Mouse (Mus musculus) left cerebral cortex, adult 2 months (tissue): ENCODE data around the gene Rad52. TPM values are rescaled to one million over a fixed set of nuclear protein-coding genes. Genes with fewer than 3 reads are reported as not detected.

Source experiments
- DNase-seq, 2 experiments: peaks; one replicate each; pipeline ENCODE4 v3.0.0; 2021 to 2022; ENCODE audit warnings: low spot score in 2 of 2, mixed read lengths in 1 of 2; ENCODE audit errors: extremely low spot score in 1 of 2
- H3K27ac ChIP-seq: fragments of 200-600 bp; 2 replicates; pipeline ENCODE4 v1.8.1; 2022
- H3K4me3 ChIP-seq: fragments of 200-600 bp; 2 replicates; pipeline ENCODE4 v1.8.1; 2022
- CTCF ChIP-seq: fragments of 200-600 bp; IDR thresholded peaks from 2 replicates; pipeline ENCODE4 v1.8.1; 2022; ENCODE audit warnings: antibody characterized with exemption, mild to moderate bottlenecking, moderate library complexity
- intact Hi-C: fragments of 180-260 bp; cut with DNase I; formaldehyde crosslinking; loops from one replicate; pipeline ENCODE4 v1.15.1; 2025
- long read RNA-seq, 2 experiments: library from polyadenylated mRNA; stranded (forward); transcript quantifications; one replicate each; pipeline ENCODE4 v2.0.0; 2021; ENCODE audit warnings: borderline mapping rate in 2 of 2
- total RNA-seq, 2 experiments: library from RNA; stranded (reverse); gene quantifications; 2 replicates each; pipeline ENCODE4 v1.2.3; 2021

The Rad52 gene
- 10 to 100 TPM; 41.2 to 45.0 TPM for total RNA-seq
- long read RNA-seq, experiment 1, partial matches to known transcripts, result 1 of 16 reads
- long read RNA-seq, experiment 1, other reads (novel, unspliced or antisense), result 13 of 16 reads
- long read RNA-seq, experiment 2, partial matches to known transcripts, result 0 of 11 reads
- long read RNA-seq, experiment 2, other reads (novel, unspliced or antisense), result 8 of 11 reads

DNA sequence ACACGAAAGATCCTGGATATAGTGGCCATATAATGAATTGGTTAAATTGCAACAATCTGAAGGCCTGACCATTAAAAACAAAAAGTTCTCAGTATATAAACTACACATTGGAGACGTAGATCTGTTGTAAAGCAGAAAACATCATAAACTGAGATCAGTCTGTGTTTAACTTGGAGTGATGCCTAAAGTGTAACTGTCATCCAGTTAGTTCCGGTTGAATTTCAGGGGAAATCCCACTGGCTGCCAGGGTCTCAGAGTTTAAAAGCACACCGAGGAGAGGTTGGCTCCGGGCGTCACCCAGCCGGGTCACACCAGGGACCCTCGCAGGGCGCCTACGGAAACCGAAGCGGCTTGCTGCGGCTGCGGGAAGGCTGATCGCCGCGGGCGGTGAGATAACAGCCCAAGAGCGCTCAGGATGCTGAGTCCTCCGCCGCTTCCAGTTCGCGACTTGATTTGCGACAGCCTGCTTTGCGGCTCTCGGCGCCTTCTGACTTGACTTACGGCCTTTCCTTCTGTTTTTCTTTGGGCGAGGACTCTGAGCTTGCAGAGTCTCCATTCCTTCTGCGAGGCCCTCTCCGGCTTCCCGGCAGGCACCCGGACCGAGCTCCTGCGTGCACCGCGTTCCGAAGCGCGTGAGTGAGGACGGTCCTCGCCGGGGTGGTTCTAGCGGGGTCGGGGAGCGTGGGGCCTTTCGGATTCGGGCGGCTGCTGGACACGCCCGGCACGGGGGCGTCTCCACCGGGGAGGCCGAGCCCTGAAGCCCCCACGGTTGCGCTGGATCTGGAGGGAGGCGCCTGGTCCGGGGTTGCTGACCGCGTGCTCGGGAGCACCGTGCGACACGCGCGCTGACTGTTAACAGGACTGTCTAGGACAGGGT is at the start of gene Rad52:
Gene Rad52 (plus strand): TSS at position 495 of the 877 bp plus-strand sequence.
- peak; percentile 88 to 89 for DNase-seq
- peak within 1 kb of the TSS; percentile 92 for H3K4me3 ChIP-seq
- H3K27ac ChIP-seq, result peak within 1 kb of the TSS; percentile 87
- no peak for TF ChIP-seq CTCF
- intact Hi-C loops, result loop anchor here (1.0 to 5.0 kb wide), 2 partner anchors 54 to 500 kb away; partner anchors contain the start of gene Erc1

GRCm38 (mm10) chr6:119854156-119854555 is 48.3 kb upstream of the Rad52 start:
- intact Hi-C loops, result no loop called here
- TF ChIP-seq CTCF, result no peak
- no peak overlapping the region for H3K4me3 ChIP-seq

GRCm38 (mm10) chr6:119855471-119855870 is 47.0 kb upstream of the Rad52 start:
- TF ChIP-seq CTCF, result no peak
- no peak overlapping the region for H3K27ac ChIP-seq
- intact Hi-C loops, result no loop called here
- H3K4me3 ChIP-seq, result no peak overlapping the region
- DNase-seq, result no peak

More at GRCm38 (mm10) chr6:119854156-119854555, 48.3 kb upstream of the Rad52 start:
- H3K27ac ChIP-seq, result no peak overlapping the region
- no peak for DNase-seq

DNA sequence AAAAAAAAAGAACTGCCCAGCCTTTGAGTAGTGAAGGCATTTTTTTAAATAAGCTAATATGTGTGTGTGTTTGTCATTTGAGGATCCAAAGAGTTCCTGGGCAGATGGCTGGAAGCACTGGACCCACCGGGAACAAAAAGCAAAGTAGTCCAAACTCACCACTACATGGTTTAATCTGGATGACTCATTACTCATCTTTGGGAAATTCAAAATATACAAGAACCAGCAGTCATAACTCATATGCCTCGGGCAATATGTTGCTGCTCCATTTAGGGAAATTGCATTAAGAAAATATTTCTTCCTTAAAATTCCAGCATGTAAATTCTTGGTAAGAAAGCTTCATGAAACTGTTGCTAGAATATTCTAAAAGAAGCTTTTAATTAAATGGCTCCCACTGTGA is 42.3 kb upstream of the Rad52 start:
- no peak for DNase-seq
- intact Hi-C loops, result no loop called here

GRCm38 (mm10) chr6:119861519-119861918 is 41.0 kb upstream of the Rad52 start:
- no peak for TF ChIP-seq CTCF
- Histone ChIP-seq H3K27ac (no peak overlapping the region), H3K4me3 (no peak overlapping the region)
- no peak for DNase-seq
- intact Hi-C loops, result no loop called here

More for the DNA sequence above, 42.3 kb upstream of the Rad52 start:
- Histone ChIP-seq H3K4me3 (no peak overlapping the region), H3K27ac (no peak overlapping the region)
- TF ChIP-seq CTCF, result no peak

DNA sequence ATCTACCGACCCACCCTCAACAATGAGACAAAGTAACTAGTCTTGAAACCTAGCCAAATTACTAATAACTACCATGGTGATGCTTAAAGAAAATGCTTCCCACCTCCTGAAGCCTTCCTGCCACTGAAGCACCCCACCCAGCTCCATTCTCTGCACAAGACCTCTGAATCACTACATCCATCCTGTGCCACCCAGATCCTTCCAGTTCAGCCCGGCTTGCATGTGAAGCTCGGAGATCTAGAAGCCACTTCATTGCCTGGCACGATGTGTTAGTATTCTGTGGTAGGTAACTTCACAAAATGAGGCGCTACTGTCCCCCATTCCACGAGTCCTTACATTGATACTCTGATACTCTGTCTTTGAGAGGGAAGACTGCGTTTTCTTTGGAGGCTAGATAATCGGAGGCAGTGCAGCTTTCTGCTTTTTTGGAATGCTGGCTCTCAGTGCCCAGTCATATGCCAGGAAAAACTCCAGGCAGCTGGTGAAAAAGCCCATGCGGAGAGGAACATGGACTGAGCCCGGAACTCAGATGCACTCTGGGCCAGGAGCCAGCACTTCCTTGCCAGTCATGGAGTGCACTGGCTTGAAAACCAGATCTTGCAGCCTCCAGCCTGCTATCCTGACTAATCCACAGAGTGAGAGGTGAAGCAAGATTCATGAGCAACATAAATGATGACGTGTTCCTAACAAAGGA is 38.0 kb upstream of the Rad52 start:
- intact Hi-C loops, result loop anchor here (1.0 kb wide), 2 partner anchors 12 to 16 kb away; partner anchors contain the start of gene Erc1
- no peak for TF ChIP-seq CTCF
- no peak overlapping the region for H3K4me3 ChIP-seq
- H3K27ac ChIP-seq, result no peak overlapping the region
- DNase-seq, result peak; percentile 69 to 76

- TF ChIP-seq CTCF, result no peak
- intact Hi-C loops, result no loop called here
Measured at GRCm38 (mm10) chr6:119883151-119883550, 19.3 kb upstream of the Rad52 start.

DNA sequence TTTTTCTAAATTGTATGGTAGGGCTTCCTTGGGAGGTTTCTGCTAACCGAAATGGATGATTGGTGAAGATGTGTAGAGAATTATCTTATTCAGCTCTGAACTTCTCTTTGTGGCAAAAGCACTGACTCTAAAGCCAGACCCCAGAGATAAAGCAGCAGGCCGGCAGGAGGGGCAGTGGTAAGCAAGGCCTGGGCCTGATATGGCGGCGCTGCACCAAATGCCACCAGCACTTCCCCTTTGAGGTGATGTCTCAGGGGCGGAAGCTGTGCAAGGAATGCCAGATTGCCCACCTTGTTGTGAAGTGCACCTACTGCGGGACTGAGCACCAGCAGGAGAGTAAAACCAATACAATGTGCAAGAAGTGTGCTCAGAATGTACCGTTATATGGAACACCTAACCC is 9.8 kb upstream of the Rad52 start:
- H3K4me3 ChIP-seq, result no peak overlapping the region
- DNase-seq, result no peak
- intact Hi-C loops, result no loop called here
- no peak for TF ChIP-seq CTCF
- no peak overlapping the region for H3K27ac ChIP-seq

More at GRCm38 (mm10) chr6:119883151-119883550, 19.3 kb upstream of the Rad52 start:
- DNase-seq, result no peak
- H3K27ac ChIP-seq, result no peak overlapping the region
- H3K4me3 ChIP-seq, result no peak overlapping the region

- H3K27ac ChIP-seq, result peak overlapping the region; percentile 87
- TF ChIP-seq CTCF, result no peak
- H3K4me3 ChIP-seq, result peak overlapping the region; percentile 92
- intact Hi-C loops, result loop anchor here (5.0 kb wide), 1 partner anchor 501 kb away; no protein-coding TSS in a partner anchor
- no peak for DNase-seq
Measured at GRCm38 (mm10) chr6:119903081-119903789, 737 bp downstream of the Rad52 start.

DNA sequence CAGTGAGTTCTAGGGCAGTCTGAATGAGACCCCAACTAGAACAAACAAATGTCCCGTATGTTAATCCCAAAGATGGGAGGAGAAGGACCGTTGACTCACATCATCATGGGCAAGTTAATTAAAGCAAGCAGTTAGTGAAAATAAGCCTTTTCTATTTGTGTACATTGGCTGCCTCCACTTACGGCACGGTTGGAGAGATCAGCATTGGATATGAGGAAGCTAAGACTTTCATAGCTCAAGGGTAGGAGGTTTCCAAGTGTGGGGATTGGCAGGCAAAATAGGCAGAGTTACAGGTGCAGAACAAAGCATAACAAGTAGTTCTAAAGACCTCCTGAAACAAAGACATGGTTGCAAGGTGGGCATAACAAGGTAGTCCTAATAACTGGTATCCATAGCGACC is 3.0 kb downstream of the Rad52 start:
- intact Hi-C loops, result no loop called here
- no peak for DNase-seq

GRCm38 (mm10) chr6:119912046-119912445 is 9.5 kb downstream of the Rad52 start:
- H3K27ac ChIP-seq, result no peak overlapping the region
- DNase-seq, result no peak
- TF ChIP-seq CTCF, result no peak
- intact Hi-C loops, result no loop called here
- no peak overlapping the region for H3K4me3 ChIP-seq

More for the DNA sequence above, 3.0 kb downstream of the Rad52 start:
- no peak overlapping the region for H3K27ac ChIP-seq
- TF ChIP-seq CTCF, result no peak
- H3K4me3 ChIP-seq, result no peak overlapping the region
